Mouse (Mus musculus): ENCODE results near the gene Il6st.

DNA sequence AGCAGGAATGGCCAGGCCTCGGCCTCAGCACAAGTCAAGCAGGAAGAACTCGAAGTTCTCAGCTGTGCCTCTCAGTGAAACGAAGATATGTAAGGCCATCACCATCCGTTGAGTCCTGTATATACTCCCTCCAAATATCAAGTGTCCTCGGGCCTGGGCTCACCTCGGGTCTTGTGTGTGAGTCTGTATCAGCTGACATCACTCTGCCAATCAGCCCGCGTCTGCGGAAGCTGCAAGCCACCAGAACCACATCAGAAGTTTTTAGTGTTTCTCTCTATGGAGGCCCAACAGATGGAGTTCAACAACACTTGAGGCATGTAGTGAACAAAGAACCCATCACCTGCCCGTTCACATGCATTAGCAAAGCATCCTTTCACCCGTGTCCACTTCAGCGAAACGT, 43.8 kb downstream of the Il6st start:
- TF ChIP-seq CTCF (IDR thresholded peaks at IDR 0.05; ENCODE audit: insufficient read depth, low read depth, low read length) (no peak), POLR2A (IDR thresholded peaks at IDR 0.05; ENCODE audit: insufficient read depth, low read depth, low read length) (no peak)
